Mouse (Mus musculus): ENCODE measurements at regions not wholly inside any gene's neighbourhood (a gene's known extent, or its start where the extent isn't known, plus 50 kb on each side); places are given as distances from the start of the nearest gene placed in this dataset.

DNA sequence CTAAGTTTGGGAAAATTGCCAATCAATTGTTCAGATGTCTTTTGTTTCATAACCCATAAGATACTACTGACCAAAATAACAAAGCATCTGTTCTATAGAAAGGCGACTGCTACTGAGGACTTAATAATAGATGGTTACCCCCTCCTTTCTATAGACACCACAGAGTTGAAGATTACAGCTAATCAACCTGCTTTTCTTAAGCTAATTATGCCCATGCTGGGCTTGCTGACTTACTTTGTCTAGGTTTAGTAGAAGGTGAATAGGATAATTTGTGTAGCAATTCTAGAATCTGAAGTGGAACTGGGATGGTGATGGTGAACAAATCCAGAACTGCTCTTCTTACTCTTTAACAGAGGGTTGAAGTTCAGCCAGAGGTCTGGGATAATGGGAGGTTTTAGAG is 53.8 kb upstream of the Tbx18 start:
- DNase-seq, result no peak

GRCm38 (mm10) chr9:87811746-87812145 is 80.7 kb upstream of the Tbx18 start:
- no peak for DNase-seq

DNA sequence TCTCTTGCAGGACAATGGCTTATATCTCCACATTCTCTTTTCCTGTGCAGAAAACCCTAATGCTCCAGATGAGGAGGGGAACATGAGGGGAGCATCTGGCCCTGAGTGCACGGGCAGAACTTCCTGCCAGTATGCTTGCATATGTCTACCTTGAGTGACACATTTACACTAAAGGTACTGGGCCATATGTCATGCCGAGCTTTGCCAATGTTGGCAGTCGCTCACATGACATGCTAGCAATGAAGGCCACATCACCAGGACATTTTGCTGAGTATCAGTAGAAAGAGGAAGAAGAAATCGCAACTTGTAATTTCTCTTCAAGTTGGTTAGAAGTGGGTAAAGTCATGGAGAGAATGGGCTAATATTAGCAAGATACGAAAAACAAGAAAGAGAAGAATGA is 91.2 kb upstream of the Tbx18 start:
- DNase-seq, result no peak

DNA sequence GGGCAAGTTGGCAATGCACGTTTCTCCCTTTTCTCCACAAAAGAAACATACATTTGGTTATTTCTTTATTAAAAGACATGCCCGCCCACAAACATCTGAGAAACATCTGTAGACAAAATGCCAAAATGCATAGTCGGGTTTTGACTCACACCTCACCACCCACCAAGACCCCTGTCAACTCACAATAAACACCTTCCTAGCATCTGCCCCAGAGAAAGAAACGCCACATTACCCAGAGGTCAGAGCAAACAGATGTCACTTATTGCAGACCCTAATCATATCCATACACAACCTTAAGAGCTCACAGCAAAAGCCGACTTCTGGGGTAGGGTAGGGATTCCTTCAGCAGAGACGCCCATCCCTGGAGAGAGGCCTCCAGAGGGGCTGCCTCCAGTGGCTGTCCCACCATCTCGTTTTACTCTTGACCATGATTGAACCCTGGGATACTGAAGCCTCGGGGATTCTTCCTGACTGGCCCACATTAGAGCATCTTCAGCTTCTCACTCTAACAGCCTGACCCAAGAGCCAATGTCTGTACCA is 93.7 kb upstream of the Tbx18 start:
- no peak for DNase-seq

DNA sequence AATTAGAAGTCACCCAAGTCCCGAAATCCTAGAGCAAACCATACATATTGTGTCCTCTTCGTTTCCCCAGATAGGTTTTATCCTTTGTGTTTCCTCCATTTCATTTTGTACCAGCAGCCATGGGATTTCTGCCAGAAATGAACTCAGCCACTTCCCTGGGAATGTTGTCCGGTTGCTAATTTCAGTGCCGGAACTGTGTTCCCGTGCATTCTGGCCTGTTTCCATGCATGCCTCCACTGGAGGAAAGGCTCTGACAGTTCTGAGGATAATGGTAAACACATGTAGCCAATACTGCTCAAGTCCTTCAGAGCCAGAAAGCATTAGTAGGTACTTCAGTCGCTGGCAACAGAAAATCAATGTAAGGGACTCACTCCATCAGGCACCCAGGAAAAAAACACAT is 112.8 kb upstream of the Tbx18 start:
- peak; percentile 84 to 90 for DNase-seq

- peak; percentile 10 to 46 for DNase-seq
These were observed 113.4 kb upstream of the Tbx18 start for GRCm38 (mm10) chr9:87844453-87844852.

- DNase-seq, result no peak
These were observed 117.8 kb upstream of the Tbx18 start for GRCm38 (mm10) chr9:87848882-87849281.

DNA sequence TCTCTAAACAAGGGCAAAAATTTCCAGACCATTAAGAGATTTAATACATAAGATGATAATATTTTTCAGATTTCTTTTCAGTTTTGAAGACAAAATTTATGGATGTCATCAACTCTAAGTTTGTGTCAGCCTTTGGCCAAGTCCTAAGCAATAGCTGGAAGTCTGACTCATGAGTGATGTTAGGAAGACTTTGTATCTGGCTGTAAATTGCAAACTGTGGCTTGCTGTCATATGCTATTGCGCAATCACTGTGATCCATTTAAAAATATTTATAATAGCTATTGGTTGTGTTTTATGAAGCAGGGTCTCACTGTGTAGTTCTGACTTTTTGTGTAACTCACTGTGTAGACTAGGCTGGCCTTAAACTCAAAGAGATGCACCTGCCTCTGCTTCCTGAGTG is 119.1 kb upstream of the Tbx18 start:
- DNase-seq, result no peak

DNA sequence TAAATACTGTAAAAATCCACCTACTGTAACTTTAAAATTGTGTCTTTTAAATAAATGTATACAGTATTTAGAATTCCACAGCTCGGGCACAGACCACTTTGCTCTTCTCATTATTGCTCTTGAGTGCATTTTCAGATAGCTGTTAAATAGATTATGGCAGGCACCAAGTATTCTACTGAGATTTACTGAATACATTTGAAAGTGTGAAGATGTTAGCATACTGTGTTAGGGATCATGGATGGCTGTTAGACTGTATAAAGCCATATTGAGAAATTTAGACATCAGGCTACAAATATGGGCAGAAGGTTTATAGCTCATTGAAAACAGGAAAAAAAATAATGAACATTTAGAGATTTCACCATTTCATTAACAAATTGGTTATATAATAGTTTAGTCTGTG is 130.5 kb upstream of the Tbx18 start:
- DNase-seq, result no peak

DNA sequence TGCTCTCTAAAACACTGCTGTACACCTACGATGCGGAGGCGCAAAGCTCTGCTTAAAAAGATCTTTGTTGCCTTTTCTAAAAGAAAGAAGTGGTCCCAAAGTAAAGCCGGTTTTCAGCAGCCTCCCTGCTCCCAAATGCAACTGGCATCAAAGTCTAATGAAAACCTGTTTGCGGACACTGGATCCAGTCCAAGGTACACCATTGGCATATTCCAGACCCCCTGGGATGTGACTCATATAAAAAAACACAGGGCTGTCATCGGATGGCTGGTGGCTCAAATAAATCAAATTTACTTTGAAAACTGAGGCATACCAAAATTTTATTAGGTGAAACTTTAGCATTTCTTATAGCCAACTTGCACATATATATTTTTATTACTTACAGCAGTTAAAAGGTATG is 134.2 kb upstream of the Tbx18 start:
- no peak for DNase-seq

DNA sequence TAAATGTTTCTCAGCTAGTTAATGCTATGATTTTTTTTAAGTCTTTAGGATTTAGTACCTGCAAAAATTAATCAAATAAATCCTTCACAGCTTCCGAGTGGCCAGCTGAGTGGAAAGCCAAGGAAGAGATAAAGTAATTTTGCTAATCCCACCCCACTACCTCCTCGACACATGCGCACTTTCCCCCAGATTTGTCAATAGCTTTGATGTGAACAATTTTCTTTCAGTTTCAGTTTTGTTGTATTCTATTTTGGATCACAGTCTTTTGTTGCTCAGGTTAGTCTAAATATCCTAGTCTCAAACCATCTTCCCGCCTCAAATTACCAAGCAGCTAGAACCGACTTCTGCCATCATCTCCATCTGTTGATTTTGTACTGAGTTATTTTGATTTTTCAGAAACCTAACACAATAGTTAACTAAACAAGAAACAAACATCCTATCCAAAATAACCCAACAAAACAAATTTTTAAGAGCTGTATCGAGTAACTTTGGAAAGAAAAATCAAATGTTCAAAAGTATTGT is 141.4 kb upstream of the Tbx18 start:
- DNase-seq, result no peak

GRCm38 (mm10) chr9:87882587-87882986 is 151.5 kb upstream of the Tbx18 start:
- DNase-seq, result no peak

DNA sequence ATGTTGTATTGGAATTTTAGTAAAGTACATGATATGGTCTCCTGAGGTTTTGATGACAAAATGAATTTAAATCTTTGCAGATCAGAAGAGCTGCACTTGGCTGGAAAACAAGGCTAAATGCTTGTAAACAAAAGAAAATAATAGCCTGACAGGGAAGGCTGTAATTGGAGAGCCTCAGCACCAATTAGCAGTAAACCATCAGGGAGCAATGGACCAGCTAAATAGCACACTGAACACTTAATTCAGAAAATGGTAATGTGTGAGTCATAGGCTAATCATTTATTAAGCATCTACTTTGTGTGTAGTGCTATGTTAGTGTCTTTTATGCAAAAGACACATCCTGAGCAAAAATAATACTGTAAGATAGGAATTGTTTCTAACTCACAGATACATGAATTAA is 152.0 kb upstream of the Tbx18 start:
- DNase-seq, result no peak

- DNase-seq, result no peak
These were observed 163.0 kb upstream of the Tbx18 start for GRCm38 (mm10) chr9:87894051-87894450.

- DNase-seq, result peak in 1 of 2 experiments; percentile 4
These were observed 163.5 kb upstream of the Tbx18 start for GRCm38 (mm10) chr9:87894596-87894995.

- DNase-seq, result no peak
These were observed 164.5 kb upstream of the Tbx18 start for GRCm38 (mm10) chr9:87895526-87895925.

- no peak for DNase-seq
These were observed 166.3 kb upstream of the Tbx18 start for GRCm38 (mm10) chr9:87897336-87897735.

GRCm38 (mm10) chr9:87899368-87899767 is 168.3 kb upstream of the Tbx18 start:
- no peak for DNase-seq

- no peak for DNase-seq
These were observed 168.7 kb upstream of the Tbx18 start for GRCm38 (mm10) chr9:87899800-87900199.

DNA sequence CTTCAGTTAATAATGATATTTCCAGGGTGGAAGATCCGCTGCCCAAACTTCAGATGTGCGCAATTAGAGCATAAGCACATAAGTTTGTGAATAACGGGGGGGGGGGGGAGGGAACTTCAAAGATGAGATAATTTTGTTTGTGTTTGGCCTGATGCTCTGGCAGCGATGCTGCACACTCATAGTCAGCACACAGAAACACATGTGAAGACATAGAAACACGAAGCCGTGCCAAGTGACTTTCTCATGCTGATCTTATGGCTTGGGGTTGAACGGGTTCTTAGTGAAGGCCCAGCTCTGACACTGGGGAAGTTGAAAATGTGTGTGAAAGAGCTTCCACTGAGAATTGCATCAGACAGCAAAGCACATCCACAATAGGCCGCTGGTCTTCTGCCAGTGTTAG is 190.2 kb upstream of the Tbx18 start:
- no peak for DNase-seq

DNA sequence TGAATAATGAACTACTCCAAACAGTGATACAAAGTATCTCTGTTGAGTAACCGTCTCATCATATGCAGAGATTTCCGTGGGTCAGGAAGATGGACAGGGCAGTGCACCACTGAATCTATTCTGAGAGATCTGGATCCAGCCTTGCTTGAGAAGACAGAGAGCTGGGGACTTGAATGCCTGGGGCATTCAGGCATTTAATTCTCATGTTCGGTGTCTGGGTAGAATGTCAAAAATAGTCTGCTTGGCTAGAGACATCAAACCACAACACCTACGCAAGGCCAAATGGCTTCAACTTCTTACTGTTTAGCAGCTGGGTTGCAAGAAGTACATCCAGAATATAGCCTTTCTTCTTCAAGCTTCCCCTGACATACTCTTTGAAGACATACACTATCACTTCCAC is 194.1 kb upstream of the Tbx18 start:
- DNase-seq, result no peak

- no peak for DNase-seq
These were observed 202.2 kb upstream of the Tbx18 start for GRCm38 (mm10) chr9:87933230-87933629.

DNA sequence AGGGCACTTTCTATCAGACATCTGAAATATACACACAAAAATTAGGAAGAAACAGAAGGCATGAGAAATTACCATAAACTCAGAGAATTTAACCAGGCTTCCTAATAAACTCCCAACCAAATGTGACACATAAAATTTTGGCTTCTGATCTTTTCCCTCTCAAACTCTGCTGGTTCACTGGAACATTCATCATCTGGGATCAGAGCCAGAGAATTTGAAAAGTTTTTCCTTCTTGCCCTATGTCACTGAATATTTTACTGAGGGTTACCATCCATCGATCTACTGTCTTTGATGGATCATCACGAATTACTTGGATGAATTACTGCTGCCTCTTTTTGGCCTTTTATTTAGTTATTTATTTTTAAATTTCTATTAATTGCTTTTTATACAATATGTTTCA is 221.4 kb upstream of the Tbx18 start:
- DNase-seq, result no peak

DNA sequence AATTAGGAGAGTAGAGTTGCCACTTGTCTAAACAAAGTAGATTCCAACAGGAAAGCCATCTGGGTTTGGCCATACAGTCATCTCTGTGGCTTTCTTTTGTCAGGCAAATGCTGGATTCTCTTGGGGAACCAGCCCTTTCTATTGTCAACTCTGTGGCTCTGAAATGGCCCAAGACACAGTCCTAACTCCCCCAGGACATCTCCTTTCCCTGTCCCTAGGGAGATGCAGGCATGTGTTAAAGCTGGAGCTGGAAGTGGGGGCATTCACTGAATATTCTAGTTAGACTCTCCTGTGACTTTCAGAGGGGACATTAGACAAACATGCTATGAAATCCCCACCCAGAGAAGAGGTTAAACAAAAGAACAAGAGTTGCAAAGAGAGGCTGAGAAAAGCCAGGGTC is 223.9 kb upstream of the Tbx18 start:
- no peak for DNase-seq

- no peak for DNase-seq
These were observed 230.7 kb upstream of the Tbx18 start for GRCm38 (mm10) chr9:87961796-87962195.

Data from heart, adult 18-20 months (tissue).